Mouse (Mus musculus) thymus, adult 2 months (tissue): ENCODE measurements around the gene Ndufv3.

Experiments
- CTCF ChIP-seq: fragments of 200-500 bp; IDR thresholded peaks from 2 replicates; pipeline ENCODE4 v1.5.1; 2012; ENCODE audit warnings: mild to moderate bottlenecking, control low read depth, low read length, moderate library complexity, borderline replicate concordance; ENCODE audit not compliant: control insufficient read depth, poor library complexity, insufficient read depth; ENCODE audit errors: extremely low read depth
- POLR2A ChIP-seq: fragments of 200-500 bp; IDR thresholded peaks from 2 replicates; pipeline ENCODE4 v1.6.1; 2012; ENCODE audit warnings: mild to moderate bottlenecking, low read length, control low read depth, moderate library complexity; ENCODE audit not compliant: control insufficient read depth, poor library complexity, insufficient read depth; ENCODE audit errors: extremely low read depth

GRCm38 (mm10) chr17:31525114-31525513 is 5.2 kb downstream of the Ndufv3 start:
- no peak for TF ChIP-seq CTCF
- no peak for TF ChIP-seq POLR2A
